In the genomic region with DNA sequence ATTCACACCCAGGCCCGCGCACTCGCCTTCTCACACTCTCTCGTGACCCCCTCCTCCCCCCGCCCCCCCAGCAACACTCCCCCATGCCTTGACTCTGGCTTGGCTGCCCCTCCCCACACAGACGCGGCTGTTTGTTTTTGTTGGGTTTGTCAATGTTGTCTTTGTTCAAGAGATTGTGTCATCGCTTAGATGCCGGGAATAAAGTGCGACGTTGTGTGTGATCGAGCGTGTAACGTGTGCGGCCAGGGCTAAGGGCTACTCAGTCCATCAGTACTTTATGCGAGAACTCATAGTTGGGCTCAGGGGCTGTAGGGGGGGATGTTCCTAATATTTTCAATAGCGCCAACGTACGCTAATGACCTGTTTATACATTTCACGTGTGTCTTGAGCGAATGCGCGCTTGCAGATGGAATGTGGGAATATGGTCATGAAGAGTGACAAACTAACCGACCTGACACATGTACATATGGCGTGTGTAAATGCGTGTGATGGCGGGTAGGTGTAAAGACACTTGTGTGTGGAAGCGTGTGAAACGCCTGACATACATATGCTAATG, we compare ENCODE assay signal across 8 mouse cellular contexts. TPM values are rescaled to one million over a fixed set of nuclear protein-coding genes. Genes with fewer than 3 reads are reported as not detected.
DNase-seq lines count a peak whose midpoint lies in the region; ATAC-seq and TF ChIP-seq lines count a peak whose summit lies in the region.

No protein-coding gene starts in this region.

- peaks cover 13% of the 10 kb centered on the region for H3K4me1 ChIP-seq in hindbrain, embryonic 11.5 days (replicated peaks; ENCODE audit: control insufficient read depth, insufficient read depth, low read length)
- H3K4me1 ChIP-seq in liver, embryonic 11.5 days (replicated peaks; ENCODE audit: control insufficient read depth, insufficient read depth, low read length): peaks cover 26% of the 10 kb centered on the region

- H3K4me3 ChIP-seq in layer of hippocampus, adult 2 months: peak overlapping the region; percentile 74
- peak overlapping the region; percentile 38 for H3K4me3 ChIP-seq in hindbrain, embryonic 11.5 days (ENCODE audit: low read depth, low read length)
- peak overlapping the region; percentile 56 for H3K4me3 ChIP-seq in liver, embryonic 11.5 days (ENCODE audit: low read depth, low read length)

- peak; percentile 39 for ATAC-seq in hindbrain, embryonic 11.5 days (ENCODE audit: low FRiP score)
- ATAC-seq in liver, embryonic 11.5 days (replicated peaks; ENCODE audit: low FRiP score): no peak

- H3K27me3 ChIP-seq in hindbrain, embryonic 11.5 days (ENCODE audit: control insufficient read depth, insufficient read depth, low read length): peaks cover 38% of the 10 kb centered on the region
- H3K27me3 ChIP-seq in liver, embryonic 11.5 days (replicated peaks; ENCODE audit: control insufficient read depth, insufficient read depth, low read length): peaks cover 50% of the 10 kb centered on the region

- peak overlapping the region; percentile 94 for H3K27ac ChIP-seq in layer of hippocampus, adult 2 months
- H3K27ac ChIP-seq in hindbrain, embryonic 11.5 days (ENCODE audit: low read depth, low read length): no peak overlapping the region
- H3K27ac ChIP-seq in liver, embryonic 11.5 days (ENCODE audit: low read depth, low read length): no peak overlapping the region

- peak; percentile 39 to 50 for DNase-seq in layer of hippocampus, adult 2 months (ENCODE audit: low spot score in 2 of 2)
- no peak for DNase-seq in layer of hippocampus, postnatal 36 days
- DNase-seq in embryo, embryonic 10 days (ENCODE audit: low spot score): peak; percentile 63
- DNase-seq in hindbrain, embryonic 11.5 days (ENCODE audit: low spot score): peak; percentile 57
- peak; percentile 50 for DNase-seq in liver, embryonic 11.5 days (ENCODE audit: low spot score)
- DNase-seq in naive thymus-derived CD4-positive, alpha-beta T cell, adult 2 months (ENCODE audit: low read depth): peak; percentile 46
- DNase-seq in right cerebral cortex, postnatal 10 days (ENCODE audit: low spot score in 2 of 2): no peak
- no peak for DNase-seq in spleen, postnatal 10 days (ENCODE audit: low spot score in 2 of 2)

- no peak for TF ChIP-seq CTCF in layer of hippocampus, adult 2 months (conservative IDR thresholded peaks at IDR 0.05)

- H3K36me3 ChIP-seq in hindbrain, embryonic 11.5 days (ENCODE audit: control insufficient read depth, insufficient read depth, low read length): no peaks in the 10 kb centered on the region
- no peaks in the 10 kb centered on the region for H3K36me3 ChIP-seq in liver, embryonic 11.5 days (ENCODE audit: control insufficient read depth, insufficient read depth, low read length)

- no peaks in the 10 kb centered on the region for H3K9me3 ChIP-seq in hindbrain, embryonic 11.5 days (ENCODE audit: control insufficient read depth, low read length)
- H3K9me3 ChIP-seq in liver, embryonic 11.5 days (ENCODE audit: control insufficient read depth, low read length): no peaks in the 10 kb centered on the region

- under 1% methylated on average over 29 of the region's 29 CpGs for whole genome bisulfite sequencing in hindbrain, embryonic 11.5 days
- WGBS in liver, embryonic 11.5 days: under 1% methylated on average over 29 of the region's 29 CpGs

- peak overlapping the region; percentile 85 for H3K4me2 ChIP-seq in hindbrain, embryonic 11.5 days (replicated peaks; ENCODE audit: low read depth, low read length)
- peak overlapping the region; percentile 94 for H3K4me2 ChIP-seq in liver, embryonic 11.5 days

- peak overlapping the region; percentile 58 for H3K9ac ChIP-seq in hindbrain, embryonic 11.5 days (ENCODE audit: low read depth, low read length)
- peak overlapping the region; percentile 52 for H3K9ac ChIP-seq in liver, embryonic 11.5 days (ENCODE audit: low read depth, low read length)

RNA-seq across cellular contexts. Expression of gene Efna1, which starts 0.8 kb away (rescaled TPM):
- 1 to 10 TPM; 7.6 to 7.9 TPM for total RNA-seq in layer of hippocampus, adult 2 months (2021)
- 1 to 10 TPM; 8.8 to 9.9 TPM for total RNA-seq in layer of hippocampus, postnatal 36 days (2021)
- polyA plus RNA-seq in hindbrain, embryonic 11.5 days (2014; fragmentation: Nextera tagmentation; extraction: Ambion mirVana): 14.0 and 16.4 TPM in 2 replicates
- 11.4 and 11.8 TPM in 2 replicates for polyA plus RNA-seq in liver, embryonic 11.5 days (2014; fragmentation: Nextera tagmentation; extraction: Ambion mirVana)

RNA-seq across cellular contexts. Expression of gene Slc50a1, which starts 9.8 kb away (rescaled TPM):
- total RNA-seq in layer of hippocampus, adult 2 months (2021): 10 to 100 TPM; 46.3 to 58.9 TPM
- 10 to 100 TPM; 44.0 to 47.1 TPM for total RNA-seq in layer of hippocampus, postnatal 36 days (2021)
- 35.9 and 37.5 TPM in 2 replicates for polyA plus RNA-seq in hindbrain, embryonic 11.5 days (2014; fragmentation: Nextera tagmentation; extraction: Ambion mirVana)
- 25.3 and 31.5 TPM in 2 replicates for polyA plus RNA-seq in liver, embryonic 11.5 days (2014; fragmentation: Nextera tagmentation; extraction: Ambion mirVana)

RNA-seq across cellular contexts. Expression of gene Dpm3, which starts 21.0 kb away (rescaled TPM):
- total RNA-seq in layer of hippocampus, adult 2 months (2021): 10 to 100 TPM; 51.2 to 61.0 TPM
- total RNA-seq in layer of hippocampus, postnatal 36 days (2021): 10 to 100 TPM; 50.4 to 65.2 TPM
- polyA plus RNA-seq in hindbrain, embryonic 11.5 days (2014; fragmentation: Nextera tagmentation; extraction: Ambion mirVana): 75.7 and 82.9 TPM in 2 replicates
- 106 and 118 TPM in 2 replicates for polyA plus RNA-seq in liver, embryonic 11.5 days (2014; fragmentation: Nextera tagmentation; extraction: Ambion mirVana)

RNA-seq across cellular contexts. Expression of gene Trim46, which starts 34.0 kb away (rescaled TPM):
- total RNA-seq in layer of hippocampus, adult 2 months (2021): 10 to 100 TPM; 89.1 to 92.8 TPM
- 10 to 100 TPM; 86.7 to 93.7 TPM for total RNA-seq in layer of hippocampus, postnatal 36 days (2021)
- 9.5 and 9.7 TPM in 2 replicates for polyA plus RNA-seq in hindbrain, embryonic 11.5 days (2014; fragmentation: Nextera tagmentation; extraction: Ambion mirVana)
- polyA plus RNA-seq in liver, embryonic 11.5 days (2014; fragmentation: Nextera tagmentation; extraction: Ambion mirVana): 0.97 and 1.7 TPM in 2 replicates

RNA-seq across cellular contexts. Expression of gene Krtcap2, which starts 34.4 kb away (rescaled TPM):
- total RNA-seq in layer of hippocampus, adult 2 months (2021): 10 to 100 TPM; 75.8 to 80.5 TPM
- 10 to 100 TPM; 71.4 to 86.2 TPM for total RNA-seq in layer of hippocampus, postnatal 36 days (2021)
- 276 and 289 TPM in 2 replicates for polyA plus RNA-seq in hindbrain, embryonic 11.5 days (2014; fragmentation: Nextera tagmentation; extraction: Ambion mirVana)
- 246 and 251 TPM in 2 replicates for polyA plus RNA-seq in liver, embryonic 11.5 days (2014; fragmentation: Nextera tagmentation; extraction: Ambion mirVana)

Comparison
In these comparisons a context has a peak if more than half of its experiments do, and no peak if none do; other contexts are left out.
1. DNase-seq: peak in layer of hippocampus, adult 2 months (2 of 2), embryo, embryonic 10 days (single experiment), hindbrain, embryonic 11.5 days (single experiment), liver, embryonic 11.5 days (single experiment) and naive thymus-derived CD4-positive, alpha-beta T cell, adult 2 months (single experiment); none in layer of hippocampus, postnatal 36 days (0 of 2), right cerebral cortex, postnatal 10 days (0 of 2) and spleen, postnatal 10 days (0 of 2).
2. Peak in every context shown above with its lines, with median percentiles within 50 percentile points of each other: H3K4me3 ChIP-seq.